Mouse (Mus musculus) thymus, postnatal 10 days (tissue): ENCODE results near the gene Camkmt.

ENCODE experiments used
- DNase-seq, 2 experiments: peaks; one replicate each; pipeline ENCODE4 v3.0.0; 2021; ENCODE audit warnings: low spot score in 2 of 2

Gene Camkmt

DNA sequence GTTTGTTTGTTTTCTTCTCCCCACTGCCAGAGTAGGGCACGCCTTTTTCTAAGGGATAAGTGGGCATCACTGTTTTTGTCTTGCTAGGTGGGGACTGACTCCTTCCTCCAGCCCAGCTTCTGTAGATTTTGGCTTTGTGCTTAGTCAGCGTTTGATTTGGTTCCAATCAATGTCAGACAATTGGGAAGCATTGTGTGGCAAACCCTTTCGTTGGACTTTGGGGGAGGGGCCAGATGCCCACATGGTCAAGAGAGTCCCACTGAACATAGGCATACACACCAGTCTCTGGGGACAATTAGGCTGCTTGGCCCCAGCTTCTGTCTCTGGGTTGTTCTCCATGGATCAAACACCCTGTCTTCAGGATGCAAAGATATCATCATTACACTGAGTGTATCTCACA is 371.2 kb downstream of the Camkmt start:
- no peak for DNase-seq

DNA sequence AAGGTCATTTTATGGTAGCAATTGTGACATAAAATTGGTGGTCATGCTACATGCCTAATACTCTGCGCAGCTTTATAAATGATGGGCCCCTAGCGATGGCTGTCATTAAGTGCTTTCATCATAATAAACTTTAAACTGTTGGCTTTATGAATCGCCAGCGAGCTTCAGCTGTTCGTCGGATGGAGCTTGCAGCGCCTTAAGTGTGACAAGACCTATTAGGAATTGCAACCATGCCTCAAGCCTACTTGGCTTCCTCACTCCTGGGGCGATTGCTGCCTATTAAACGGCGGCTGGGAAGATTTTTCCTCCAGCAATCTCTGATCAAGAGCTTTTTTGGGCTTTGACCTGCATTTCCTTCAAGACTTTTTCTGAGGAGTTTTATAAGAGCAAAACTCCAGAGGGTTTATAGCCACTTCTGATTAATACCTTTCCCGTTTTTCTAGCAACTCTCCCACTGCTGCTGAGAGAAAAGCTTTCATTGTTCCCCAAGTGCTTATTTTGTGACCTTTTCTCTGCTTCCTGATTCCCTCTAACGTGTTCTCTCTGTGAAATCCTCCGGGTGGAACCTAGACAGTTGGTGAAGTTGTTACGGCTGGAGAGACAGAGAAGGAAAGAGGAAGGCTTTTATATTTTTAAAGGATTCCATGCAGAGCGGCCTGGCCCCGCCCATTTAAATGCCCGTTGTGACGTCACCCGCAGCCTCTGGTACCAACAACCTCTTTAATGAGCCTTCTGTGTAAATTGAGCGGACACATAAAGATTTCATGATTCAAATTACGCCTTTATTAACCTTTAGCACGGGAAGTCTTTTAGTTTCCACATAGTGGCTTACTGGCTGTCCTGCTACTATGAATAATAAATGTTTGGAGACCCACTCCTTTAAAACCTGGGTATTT is 373.4 kb downstream of the Camkmt start:
- no peak for DNase-seq

DNA sequence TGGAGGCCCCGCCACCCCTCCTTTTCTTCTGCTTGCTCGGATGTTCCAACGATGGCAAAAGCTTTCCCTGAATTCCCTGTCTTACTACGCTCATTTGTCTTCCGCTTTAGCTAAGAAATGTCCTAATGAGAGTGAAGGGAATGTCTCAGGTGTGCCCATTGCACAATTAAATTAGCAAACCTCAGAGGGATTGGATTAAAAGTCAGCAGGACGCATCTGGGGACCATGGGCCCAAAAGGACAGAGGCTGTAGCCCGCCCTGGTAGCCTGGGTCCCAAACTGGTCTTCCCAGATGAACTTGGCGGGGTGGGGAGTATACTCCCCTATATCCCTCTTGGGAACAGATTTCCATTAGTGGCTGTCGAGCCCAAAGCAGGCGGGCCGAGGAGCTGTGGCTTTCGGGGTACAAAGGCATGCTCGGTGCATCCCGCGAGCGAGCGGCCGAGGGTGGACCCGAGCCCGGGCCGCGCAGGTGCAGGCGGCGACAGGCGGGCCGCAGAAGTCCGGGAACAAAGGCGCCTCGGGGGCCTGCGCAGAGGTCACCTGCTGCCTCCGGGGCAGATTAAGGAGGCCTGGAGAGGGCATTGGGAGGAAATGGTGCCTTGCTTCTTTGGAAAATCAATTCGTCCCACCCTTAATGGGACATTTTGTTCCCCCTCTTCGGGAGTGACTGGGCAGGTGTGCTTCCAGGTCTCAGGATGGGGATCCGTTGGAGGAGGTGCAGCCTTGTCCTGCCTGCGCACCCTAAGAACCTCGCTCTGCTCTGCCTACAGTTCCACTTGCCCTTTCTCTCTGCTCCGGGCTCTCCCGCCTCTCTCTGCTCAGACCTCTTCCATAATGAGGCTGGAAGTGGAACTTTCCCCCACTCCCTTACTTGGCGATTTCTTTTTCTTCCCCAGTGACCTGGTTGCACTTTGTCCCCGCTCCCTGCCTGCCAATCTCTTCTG is 374.4 kb downstream of the Camkmt start:
- no peak for DNase-seq

DNA sequence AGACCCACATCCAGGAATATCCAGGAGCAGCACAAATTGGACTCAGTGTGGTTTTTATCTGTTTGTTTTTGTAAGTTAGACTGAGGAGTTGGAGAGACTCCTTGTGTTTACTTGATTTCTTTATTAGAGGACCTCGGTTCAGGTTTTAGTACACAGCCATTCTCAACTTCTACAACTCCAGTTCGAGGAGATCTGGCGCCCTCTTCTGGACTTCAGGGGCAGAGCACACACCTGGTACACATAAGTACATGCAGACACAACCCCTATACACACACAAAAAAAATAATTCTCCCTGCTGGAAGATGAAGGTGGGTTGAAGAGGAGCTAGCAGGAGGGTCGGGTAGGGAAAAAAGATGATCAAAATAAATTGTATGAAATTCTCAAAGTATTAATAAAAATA is 379.4 kb downstream of the Camkmt start:
- DNase-seq, result no peak

DNA sequence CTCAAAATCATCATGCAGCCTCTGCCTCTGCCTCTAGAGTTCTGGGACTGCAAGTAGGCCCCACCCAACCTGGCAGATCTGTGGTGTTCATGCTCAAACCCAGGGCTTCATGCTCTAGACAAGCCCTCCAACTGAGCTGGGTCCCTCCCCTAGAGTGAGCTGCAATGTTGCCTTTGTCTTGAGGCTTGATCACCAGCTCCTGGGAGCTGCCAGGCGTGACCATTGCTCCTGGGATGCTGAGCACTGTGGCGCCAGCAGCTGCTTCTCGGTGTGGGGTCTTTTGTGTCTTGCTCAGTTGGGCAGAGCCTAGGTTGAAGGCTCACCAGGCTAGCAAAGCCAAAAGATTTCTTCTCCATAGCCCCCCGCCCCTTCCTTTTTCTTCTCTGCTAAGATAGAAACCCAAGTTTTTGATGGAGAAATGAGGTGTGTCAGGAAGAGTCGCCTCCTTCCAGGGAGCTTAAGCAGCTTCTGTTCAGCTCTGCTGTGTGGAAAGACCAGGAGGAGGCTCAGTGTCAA is 382.4 kb downstream of the Camkmt start:
- no peak for DNase-seq

DNA sequence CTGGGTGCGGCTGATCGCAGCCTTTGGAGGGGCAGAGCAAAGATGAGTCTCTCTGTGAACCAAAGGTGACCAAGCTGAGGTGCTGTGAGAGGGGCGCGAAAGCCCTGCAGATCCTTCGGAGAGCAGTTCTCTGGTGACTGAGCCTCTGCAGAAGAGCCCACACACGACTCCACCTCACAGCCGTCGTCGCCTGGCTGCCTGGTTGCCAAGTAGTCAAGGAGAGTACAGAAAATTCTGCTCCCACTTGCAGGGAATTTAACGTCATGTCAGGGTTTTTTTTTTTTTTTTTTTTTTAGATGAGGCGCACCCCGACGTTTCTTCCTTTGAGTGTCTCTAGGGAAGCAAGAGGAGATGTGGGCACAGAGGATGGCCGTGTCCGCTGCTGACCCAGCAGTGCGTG is 382.9 kb downstream of the Camkmt start:
- DNase-seq, result no peak

DNA sequence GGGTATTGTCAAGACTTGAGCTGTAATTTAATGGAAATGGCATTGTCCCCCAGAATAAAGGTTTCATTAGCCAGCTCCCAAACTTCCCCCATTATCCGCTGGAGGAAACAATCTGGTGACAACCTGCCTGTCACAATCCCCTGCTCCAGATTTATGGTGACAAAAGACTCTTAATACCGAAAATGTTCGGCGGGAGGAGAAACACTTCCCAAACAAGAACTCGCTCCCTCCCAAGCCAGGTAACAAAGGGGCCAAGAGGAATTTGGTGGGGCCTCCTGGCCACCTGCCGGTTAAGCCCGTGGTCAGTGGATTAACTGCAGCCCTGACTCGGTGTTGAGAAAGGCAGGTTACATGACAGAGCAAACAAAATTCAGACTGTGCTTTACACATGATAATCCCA is 383.5 kb downstream of the Camkmt start:
- no peak for DNase-seq

DNA sequence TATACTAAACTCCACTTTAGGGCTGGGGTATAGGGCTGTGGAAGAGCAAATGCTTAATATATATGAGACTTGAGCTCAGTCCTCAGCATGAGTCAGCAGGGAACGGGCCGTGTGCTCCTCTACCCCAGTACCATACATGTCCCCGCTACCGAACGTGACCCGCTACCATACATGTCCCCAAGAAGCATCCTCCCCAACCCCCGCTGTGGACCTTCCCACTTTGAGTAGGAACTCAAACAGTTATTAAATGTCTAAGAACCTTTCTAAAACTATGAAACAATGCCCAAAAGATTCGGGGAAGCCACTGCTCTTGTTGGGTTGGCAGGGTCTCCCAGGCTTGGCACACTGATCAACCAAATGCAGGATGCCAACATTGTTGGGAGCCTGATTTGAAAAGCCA is 390.9 kb downstream of the Camkmt start:
- DNase-seq, result no peak

DNA sequence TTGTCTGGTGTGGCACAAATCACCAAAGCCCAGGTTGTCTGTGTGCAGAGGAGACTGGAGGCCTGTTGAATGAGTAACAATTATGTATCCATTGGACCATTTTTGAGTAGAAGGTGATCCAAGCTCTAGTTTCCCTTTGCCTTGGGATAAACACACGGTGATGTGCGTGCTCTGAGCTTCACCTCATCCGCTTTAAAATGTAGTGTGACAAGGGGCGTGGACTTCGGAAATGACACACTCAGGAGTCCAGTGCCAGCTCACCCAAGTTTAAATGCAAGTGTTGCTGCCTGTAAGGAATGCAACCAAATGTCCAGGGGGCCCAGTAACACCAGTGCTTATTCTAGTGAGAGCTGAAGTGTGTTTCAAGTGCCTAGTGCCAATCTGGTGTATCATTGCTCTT is 392.7 kb downstream of the Camkmt start:
- no peak for DNase-seq

DNA sequence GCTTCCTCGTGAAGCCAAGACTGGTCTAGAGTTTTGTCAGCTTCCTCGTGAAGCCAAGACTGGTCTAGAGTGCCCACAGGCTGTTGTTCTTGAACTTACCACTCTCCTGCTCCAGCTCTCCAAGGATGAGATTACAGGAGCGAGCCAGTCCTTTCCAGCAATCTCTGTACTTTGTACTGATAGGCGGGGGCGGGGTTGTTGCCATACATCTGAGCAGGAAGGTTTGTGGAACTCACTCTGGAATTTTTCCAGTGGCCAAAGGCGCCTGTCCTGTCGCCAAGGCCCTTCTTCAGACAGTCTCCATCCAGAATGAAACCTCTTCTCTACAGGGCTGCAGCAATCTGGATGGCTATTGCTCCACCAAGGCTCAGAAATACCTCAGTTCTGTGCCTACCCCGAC is 393.7 kb downstream of the Camkmt start:
- no peak for DNase-seq

DNA sequence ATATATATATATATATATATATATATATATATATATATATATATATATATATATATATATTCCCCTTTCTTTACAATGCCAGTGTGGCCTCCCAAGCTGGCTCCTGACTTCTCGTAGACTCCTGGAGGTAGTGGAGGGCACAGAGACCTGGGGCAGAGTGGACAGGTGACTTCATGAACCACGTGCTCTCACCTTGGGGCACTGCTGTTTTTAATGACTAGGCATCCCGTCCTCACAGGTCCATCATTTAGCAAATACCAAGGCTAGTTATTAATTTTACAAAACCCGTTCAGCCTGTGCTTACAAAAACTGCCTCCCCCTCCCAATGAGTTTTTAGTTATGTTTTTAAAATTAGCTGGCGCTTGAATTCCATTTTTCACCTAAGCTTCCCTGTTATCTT is 394.2 kb downstream of the Camkmt start:
- no peak for DNase-seq

DNA sequence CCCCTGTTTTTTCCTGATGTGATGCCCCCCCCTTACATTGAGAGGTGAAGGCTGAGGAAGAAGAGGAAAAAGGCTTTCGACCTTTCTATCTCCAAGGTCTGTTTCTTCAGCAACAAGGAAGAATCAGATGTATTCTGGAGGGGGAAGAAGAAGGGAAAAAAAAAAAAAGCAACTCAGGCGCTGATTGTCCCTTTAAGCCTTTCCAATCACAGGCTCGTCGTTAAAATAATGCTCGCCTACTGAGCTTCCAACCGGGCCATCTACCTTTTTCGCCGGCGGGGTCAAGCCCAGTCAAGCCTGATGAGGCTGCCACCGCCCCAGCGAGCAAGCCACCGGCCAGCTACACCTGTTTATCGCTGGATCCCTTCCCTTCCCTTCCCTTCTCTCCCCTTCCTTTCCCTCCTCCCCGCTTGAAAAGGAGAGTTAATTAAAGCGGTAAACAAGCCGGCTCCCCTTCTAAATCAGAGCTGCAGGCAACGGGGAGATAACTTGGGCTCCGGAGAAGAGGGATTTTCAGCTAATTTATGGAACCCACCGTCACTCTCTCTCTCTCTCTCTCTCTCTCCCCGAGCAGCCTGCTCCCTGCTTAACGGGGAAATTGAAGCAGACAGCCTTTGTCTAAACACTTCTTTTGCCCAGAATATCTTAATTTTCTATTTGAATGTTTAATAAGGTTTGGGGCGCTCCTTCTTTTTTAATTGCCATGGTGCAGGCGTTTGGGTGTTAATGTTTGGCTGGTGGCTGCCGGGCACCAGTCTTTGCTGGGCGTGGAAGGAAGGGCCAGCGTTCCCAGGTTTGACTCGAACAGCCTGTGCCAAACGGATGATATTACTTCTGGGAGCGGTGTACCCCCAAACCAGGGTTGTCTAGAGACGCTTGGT is 395.0 kb downstream of the Camkmt start:
- DNase-seq, result no peak

DNA sequence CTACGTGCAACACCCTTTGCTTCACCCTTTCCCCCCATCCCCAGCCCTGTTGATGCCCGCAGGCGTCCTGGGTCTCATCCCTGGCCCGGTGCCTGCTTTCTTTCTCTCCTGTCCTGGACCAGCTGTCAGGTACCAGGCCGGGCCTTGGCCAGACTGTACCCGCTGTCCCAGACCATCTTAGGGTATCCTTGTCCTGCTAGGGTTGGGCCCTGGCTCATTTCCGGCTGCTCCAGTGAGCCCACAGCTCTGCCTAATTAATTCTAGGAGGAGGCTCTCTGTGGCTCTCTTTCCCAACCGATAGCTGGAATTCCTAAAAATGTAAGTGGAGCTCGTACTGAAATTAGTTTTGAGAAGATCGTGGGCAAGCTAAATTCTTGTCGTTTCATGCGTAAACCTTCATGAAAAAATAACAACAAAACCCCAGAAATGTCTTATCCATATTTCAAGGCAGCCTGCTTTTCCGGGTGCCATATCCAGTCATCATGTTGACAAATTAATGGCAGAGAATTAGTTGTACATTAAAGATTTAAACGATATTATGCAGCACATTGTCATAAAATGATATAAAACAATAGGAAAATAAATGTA is 395.7 kb downstream of the Camkmt start:
- no peak for DNase-seq

DNA sequence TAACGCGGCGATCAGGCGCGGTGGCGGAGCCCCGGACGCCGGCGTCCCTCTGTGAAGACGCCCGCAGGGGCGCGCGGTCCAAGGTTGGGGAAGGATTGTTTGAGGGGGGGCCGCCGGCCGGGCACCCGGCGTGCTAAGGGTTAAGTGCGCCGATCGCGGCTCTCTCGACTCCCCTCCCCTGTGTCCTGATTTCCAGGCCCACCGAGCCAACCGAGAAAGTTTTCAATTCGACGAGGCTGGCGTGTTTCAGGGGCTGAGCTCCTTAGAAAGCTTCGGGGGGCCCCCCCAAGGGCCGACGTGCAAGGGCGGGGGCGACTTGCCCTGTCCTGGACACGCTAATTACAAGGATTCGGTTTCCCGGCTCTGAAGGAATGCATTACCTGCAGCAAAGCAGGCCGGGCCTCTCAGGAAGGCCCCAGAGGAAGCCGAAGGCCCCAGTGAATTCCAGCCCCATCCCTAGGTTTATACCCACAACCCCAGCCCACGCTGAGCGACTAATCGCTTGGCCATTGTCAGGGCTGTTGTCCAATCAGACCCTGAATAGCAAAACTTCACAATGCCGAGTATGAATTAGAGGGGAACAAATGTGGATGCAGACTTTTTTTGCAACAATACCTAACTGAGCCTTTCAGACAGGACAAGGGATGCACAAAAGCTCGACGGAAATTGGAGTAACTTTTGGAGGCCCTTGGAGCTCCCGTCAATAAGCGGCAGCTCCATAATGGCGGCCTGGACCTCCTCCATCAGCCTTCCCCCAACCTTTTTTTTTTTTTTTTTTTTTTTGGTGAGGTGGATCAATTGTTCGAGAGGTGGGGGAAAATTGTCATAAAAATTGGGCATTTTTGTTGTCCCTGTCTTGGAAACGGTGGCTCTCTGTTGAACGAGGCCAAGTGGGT is 396.5 kb downstream of the Camkmt start:
- DNase-seq, result no peak

DNA sequence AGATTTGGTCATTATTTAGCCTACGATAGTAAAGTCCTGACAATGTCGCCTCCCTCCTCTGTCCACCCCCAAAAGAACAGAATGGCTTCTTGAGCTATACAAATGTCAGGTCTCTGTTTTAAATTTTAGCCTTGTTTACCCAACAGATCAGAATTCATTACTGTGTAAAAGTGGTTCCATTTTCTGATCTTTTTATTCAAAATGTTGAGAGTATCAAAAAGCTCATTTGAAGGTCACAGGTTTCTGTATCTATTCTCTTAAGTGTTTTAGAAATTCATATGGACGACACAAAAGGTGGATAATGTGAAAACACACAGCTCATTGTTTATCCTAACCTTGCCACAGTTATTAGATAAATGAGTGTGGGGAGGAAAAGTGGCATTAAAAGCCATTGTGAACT is 397.2 kb downstream of the Camkmt start:
- no peak for DNase-seq

DNA sequence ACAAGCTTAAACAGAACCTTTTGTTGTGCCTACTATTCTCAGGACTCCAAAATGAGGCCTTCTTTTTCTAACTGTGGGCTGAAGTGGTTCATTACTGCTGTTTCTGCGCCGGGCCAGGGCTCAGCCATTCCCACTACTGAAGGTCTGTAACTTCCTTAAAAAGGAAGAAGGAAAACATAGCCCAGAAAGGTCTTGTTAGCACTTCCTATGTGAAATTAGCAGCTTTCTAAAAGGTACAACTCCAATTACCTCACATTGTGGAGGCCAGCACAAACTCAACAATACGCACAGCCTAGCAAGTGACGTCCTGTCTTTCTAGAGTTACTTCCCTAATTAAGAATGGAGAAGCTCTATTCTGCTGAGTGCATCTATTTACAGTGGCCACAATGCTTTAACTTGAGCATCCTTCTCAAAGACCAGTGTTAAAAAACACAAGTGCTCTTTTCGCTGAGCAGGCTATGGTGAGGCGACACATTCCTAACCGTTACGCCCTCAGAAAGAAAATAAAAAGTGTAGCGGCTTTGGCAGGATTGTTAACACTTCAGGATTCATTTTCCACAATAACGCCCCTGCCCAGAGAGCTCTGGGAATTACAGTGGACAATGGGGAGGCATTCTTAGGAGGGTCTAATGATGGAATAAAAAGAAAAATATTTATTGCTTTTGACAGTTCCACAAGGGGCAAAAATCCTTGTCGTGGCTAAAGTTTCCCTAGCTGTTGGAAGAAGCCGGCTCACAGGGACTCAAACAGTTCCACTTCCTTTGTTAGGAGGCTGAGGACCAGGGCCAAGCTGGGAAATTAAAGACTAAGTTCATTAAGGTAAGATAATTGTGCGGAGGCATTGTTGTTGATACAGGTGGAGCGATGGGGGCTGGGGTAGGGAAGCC is 398.5 kb downstream of the Camkmt start:
- DNase-seq, result no peak

DNA sequence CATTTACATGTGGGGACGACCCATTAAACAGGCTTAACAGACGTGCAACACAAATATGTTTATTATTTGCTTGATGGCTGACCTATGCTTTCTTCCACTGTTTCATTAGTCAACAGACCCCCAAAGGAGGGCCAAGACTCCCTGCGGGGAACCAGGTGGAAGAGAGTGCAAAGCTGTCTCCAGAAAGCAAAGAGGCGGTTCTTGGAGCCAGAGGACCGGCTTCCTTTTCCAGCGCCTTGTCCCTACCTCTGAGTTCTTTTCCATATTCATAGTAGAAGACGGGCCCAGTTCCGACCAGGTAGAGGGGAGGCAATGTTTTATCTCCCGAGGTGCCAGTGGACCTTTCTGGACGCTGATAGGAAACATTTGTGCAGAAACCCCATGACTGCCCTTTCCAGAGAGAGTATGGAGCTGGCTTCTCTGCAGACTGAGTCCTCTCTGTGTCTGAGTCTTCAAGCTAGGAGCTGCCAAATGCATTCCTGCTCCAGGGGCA is 399.2 kb downstream of the Camkmt start:
- DNase-seq, result no peak

DNA sequence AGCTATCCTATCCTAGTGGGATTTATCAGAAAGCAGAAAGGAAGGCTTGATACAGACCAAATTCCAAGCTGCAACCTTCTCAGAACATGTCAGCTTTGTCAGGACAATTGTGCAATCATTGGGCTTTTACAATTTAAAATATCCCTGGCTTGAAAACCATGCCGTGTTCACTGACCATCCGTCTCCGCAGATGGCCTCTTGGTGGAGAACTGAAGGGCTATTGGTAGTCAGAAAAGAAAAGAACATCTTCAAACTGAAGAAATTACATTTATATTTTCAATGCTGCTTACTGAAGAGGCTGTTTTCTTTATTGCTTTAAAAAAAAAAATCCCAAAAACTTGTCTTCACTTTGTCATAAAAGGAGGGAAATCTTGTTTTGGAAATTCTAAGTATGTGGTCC is 401.1 kb downstream of the Camkmt start:
- DNase-seq, result no peak

DNA sequence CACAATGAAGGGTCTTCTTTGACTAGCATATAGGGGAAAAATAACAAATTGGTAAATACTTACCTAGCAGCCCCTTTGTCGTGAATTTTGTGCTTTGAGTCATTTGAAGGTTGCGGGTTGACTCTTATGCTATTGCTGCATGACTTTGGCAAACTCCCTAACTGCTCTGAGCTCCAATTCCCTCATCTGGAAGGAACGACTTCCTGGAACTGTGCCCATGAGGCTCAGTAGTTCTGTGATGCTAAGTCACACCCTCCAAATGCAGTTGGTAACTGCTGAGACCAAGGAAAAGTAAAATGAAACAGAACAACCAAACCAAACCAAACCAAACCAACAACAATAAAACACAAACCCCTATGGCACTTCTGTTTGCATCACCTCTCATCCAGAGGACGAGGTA is 403.2 kb downstream of the Camkmt start:
- DNase-seq, result no peak
